Mouse (Mus musculus): ENCODE results near the gene Fhl2.

Gene Fhl2

GRCm38 (mm10) chr1:43196661-43197241 lies at the start of gene Fhl2:
Gene Fhl2 (minus strand): TSS chr1:43196984.
- DNase-seq (ENCODE audit: low spot score), result no peak

- no peak for DNase-seq (ENCODE audit: low spot score)
Observed at GRCm38 (mm10) chr1:43245014-43245413, 48.2 kb upstream of the Fhl2 start.

GRCm38 (mm10) chr1:43241208-43241607 lies 44.4 kb upstream of the Fhl2 start:
- no peak for DNase-seq (ENCODE audit: low spot score)

- DNase-seq (ENCODE audit: low spot score), result no peak
Observed at GRCm38 (mm10) chr1:43239796-43240313, 43.1 kb upstream of the Fhl2 start.

GRCm38 (mm10) chr1:43238471-43238870 lies 41.7 kb upstream of the Fhl2 start:
- DNase-seq (ENCODE audit: low spot score), result no peak

GRCm38 (mm10) chr1:43237360-43238235 lies 40.8 kb upstream of the Fhl2 start:
- no peak for DNase-seq (ENCODE audit: low spot score)

- DNase-seq (ENCODE audit: low spot score), result no peak
Observed at GRCm38 (mm10) chr1:43225531-43226151, 28.9 kb upstream of the Fhl2 start.

GRCm38 (mm10) chr1:43224943-43225342 lies 28.2 kb upstream of the Fhl2 start:
- no peak for DNase-seq (ENCODE audit: low spot score)

- no peak for DNase-seq (ENCODE audit: low spot score)
Observed at GRCm38 (mm10) chr1:43224171-43224570, 27.4 kb upstream of the Fhl2 start.

- no peak for DNase-seq (ENCODE audit: low spot score)
Observed at GRCm38 (mm10) chr1:43223097-43223496, 26.3 kb upstream of the Fhl2 start.

- DNase-seq (ENCODE audit: low spot score), result no peak
Observed at GRCm38 (mm10) chr1:43218016-43218680, 21.4 kb upstream of the Fhl2 start.

- no peak for DNase-seq (ENCODE audit: low spot score)
Observed at GRCm38 (mm10) chr1:43215601-43216000, 18.8 kb upstream of the Fhl2 start.

GRCm38 (mm10) chr1:43211274-43211673 lies 14.5 kb upstream of the Fhl2 start:
- DNase-seq (ENCODE audit: low spot score), result no peak

GRCm38 (mm10) chr1:43210285-43210684 lies 13.5 kb upstream of the Fhl2 start:
- DNase-seq (ENCODE audit: low spot score), result peak; percentile 26

- DNase-seq (ENCODE audit: low spot score), result no peak
Observed at GRCm38 (mm10) chr1:43207147-43207546, 10.4 kb upstream of the Fhl2 start.

GRCm38 (mm10) chr1:43203282-43203681 lies 6.5 kb upstream of the Fhl2 start:
- no peak for DNase-seq (ENCODE audit: low spot score)

- no peak for DNase-seq (ENCODE audit: low spot score)
Observed at GRCm38 (mm10) chr1:43202226-43202625, 5.4 kb upstream of the Fhl2 start.

GRCm38 (mm10) chr1:43201796-43202195 lies 5.0 kb upstream of the Fhl2 start:
- no peak for DNase-seq (ENCODE audit: low spot score)

GRCm38 (mm10) chr1:43199867-43200240 lies 3.1 kb upstream of the Fhl2 start:
- peak; percentile 35 for DNase-seq (ENCODE audit: low spot score)

GRCm38 (mm10) chr1:43199210-43199866 lies 2.6 kb upstream of the Fhl2 start:
- DNase-seq (ENCODE audit: low spot score), result no peak

GRCm38 (mm10) chr1:43196059-43196458 lies 725 bp downstream of the Fhl2 start:
- no peak for DNase-seq (ENCODE audit: low spot score)

GRCm38 (mm10) chr1:43193423-43193822 lies 3.4 kb downstream of the Fhl2 start:
- no peak for DNase-seq (ENCODE audit: low spot score)
